Mouse (Mus musculus) intestine, embryonic 15.5 days (tissue): ENCODE results near the gene Ambra1. TPM values are rescaled to one million over a fixed set of nuclear protein-coding genes. Genes with fewer than 3 reads are reported as not detected.

Experiments used
- ATAC-seq: fragments of 200-750 bp; cut with Nextera tagmentation; 2 replicates; pipeline ENCODE4 v1.8.0; 2017; ENCODE audit warnings: moderate TSS enrichment, moderate library complexity
- H3K27ac ChIP-seq: fragments of 300-500 bp; sonication (generic); 2 replicates; pipeline ENCODE4 v1.5.1; 2015; ENCODE audit warnings: mild to moderate bottlenecking, inconsistent platforms
- H3K27me3 ChIP-seq: fragments of 300-500 bp; sonication (generic); replicated peaks from 2 replicates; pipeline ENCODE4 v1.6.1; 2015; ENCODE audit warnings: inconsistent platforms
- H3K36me3 ChIP-seq: fragments of 300-500 bp; sonication (generic); 2 replicates; pipeline ENCODE4 v1.6.1; 2015; ENCODE audit warnings: inconsistent platforms
- H3K4me1 ChIP-seq: fragments of 300-500 bp; sonication (generic); replicated peaks from 2 replicates; pipeline ENCODE4 v1.6.1; 2015; ENCODE audit warnings: inconsistent platforms
- H3K4me2 ChIP-seq: fragments of 300-500 bp; sonication (generic); replicated peaks from 2 replicates; pipeline ENCODE4 v1.6.1; 2015; ENCODE audit warnings: mild to moderate bottlenecking, inconsistent platforms
- H3K4me3 ChIP-seq: fragments of 300-500 bp; sonication (generic); replicated peaks from 2 replicates; pipeline ENCODE4 v1.5.1; 2015; ENCODE audit warnings: inconsistent platforms
- H3K9ac ChIP-seq: fragments of 300-500 bp; sonication (generic); 2 replicates; pipeline ENCODE4 v1.6.1; 2015; ENCODE audit warnings: inconsistent platforms
- H3K9me3 ChIP-seq: fragments of 300-500 bp; sonication (generic); 2 replicates; pipeline ENCODE4 v1.6.1; 2016; ENCODE audit warnings: inconsistent platforms
- WGBS: fragments of 180-500 bp; shearing (Covaris S2); methylation state at CpG from one replicate; pipeline ENCODE4 v1.1.7; 2015; 5-methylcytosine and 5-hydroxymethylcytosine counted together
- polyA plus RNA-seq: library from polyadenylated mRNA; unstranded; fragments of >200 nt; fragmentation: Nextera tagmentation; extraction: Ambion mirVana; gene quantifications from 2 replicates; pipeline ENCODE4 v1.2.1, GENCODE M21; 2015

The Ambra1 gene
- polyA plus RNA-seq, 1 experiment from 2014 or later: 12.5 TPM

DNA sequence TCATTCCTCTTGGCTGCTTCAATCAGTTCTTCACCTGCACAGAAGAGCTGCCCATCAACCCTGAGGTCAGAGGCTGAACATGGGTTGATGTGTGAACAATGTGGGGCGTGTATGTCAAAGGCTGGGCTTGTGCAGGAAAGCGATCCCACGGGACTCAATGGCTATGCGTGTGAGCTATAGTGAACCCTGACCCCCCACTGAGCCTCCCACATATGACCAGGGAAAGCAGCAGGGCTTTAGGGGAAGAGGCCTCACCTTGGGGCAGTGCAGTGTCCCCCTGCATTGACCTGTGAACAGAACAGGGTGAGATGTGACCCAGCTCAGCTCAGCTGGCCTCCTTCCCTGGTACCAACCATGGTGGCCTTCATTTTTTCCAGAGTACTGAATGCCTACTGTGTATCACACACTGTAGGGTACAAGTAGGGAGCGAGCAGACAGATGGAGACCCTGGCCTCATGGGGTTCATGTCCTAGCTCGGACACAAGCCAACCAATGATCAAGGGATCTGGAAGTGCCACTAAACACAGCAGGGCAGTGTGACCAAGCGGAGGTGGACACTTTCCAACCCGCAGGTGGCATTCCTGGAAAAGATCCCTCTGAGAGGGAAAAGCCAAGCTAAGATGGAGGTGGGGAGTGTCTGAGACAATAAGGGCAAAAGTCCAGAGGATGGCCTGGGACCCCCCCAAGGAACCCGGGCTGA lies 205.0 kb downstream of the Ambra1 start:
- no peaks in the 10 kb centered on the region for H3K9me3 ChIP-seq
- 85% methylated on average over 9 of the region's 9 CpGs for WGBS
- no peak overlapping the region for H3K4me2 ChIP-seq
- peaks cover 42% of the 10 kb centered on the region for H3K36me3 ChIP-seq
- no peak overlapping the region for H3K27ac ChIP-seq
- H3K9ac ChIP-seq: no peak overlapping the region
- no peaks in the 10 kb centered on the region for H3K27me3 ChIP-seq
- peaks cover 38% of the 10 kb centered on the region for H3K4me1 ChIP-seq
- no peak overlapping the region for H3K4me3 ChIP-seq
- ATAC-seq: no peak

DNA sequence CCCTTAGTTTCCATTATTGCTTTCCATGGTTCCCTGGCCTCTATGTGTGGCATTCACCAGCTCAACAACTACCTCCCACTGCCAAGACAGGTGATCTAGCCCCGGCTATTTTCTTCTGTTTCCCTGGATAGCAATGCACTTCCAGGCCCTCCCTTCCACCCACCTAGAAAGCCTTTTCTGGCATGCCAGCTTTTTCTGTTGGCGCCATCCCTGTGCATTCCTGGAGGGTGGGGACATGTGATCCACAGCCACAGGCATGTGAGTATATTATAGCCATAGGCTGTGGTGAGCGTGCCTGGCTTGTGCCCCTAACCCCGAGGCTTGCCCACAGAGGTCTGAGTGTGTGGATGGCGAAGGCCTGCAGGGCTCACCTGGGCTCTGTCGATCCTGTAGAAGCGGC lies 206.2 kb downstream of the Ambra1 start:
- peaks cover 51% of the 10 kb centered on the region for H3K36me3 ChIP-seq

DNA sequence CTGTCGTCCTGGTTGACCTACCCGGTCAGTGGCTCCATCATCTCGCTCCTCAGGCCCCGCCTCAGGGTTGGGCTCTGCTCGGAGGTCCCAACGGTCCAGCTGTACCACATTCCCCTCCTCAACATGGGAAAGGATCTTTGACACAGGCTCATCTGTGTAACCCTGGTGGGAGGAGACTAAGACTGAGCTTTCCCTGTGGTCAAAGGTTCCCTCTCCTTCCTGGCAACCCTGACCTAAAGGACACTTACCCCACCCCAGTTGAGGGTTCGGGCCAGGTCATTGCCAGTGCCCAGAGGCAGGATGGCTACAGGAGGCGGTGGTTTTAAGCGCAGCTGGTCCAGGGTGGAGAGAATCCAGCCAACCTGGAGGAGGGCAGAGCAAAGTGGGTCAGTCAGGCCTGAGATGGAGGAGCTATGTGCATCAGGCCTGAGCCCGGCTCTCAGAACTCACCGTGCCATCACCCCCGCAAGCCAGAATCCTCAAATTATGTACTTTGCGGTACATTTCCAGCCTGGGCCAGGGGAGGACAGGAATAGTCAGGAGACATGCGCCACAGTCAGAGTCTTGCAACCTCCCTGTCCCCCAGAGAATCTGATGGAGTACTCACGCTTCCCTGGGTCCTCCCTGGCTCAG lies 209.5 kb downstream of the Ambra1 start:
- no peak overlapping the region for H3K4me3 ChIP-seq
- 84% methylated on average over 15 of the region's 15 CpGs for WGBS
- peaks cover 6% of the 10 kb centered on the region for H3K4me1 ChIP-seq
- H3K9ac ChIP-seq: no peak overlapping the region
- H3K36me3 ChIP-seq: peaks cover 54% of the 10 kb centered on the region
- H3K4me2 ChIP-seq: no peak overlapping the region
- H3K27me3 ChIP-seq: no peaks in the 10 kb centered on the region
- H3K27ac ChIP-seq: no peak overlapping the region
- no peak for ATAC-seq
- no peaks in the 10 kb centered on the region for H3K9me3 ChIP-seq

More for the DNA sequence above, 206.2 kb downstream of the Ambra1 start:
- Histone ChIP-seq H3K4me1 (peaks cover 28% of the 10 kb centered on the region), H3K27ac (no peak overlapping the region), H3K9me3 (no peaks in the 10 kb centered on the region), H3K9ac (no peak overlapping the region), H3K27me3 (no peaks in the 10 kb centered on the region), H3K4me3 (no peak overlapping the region), H3K4me2 (no peak overlapping the region)
- ATAC-seq: no peak
- 92% methylated on average over 7 of the region's 7 CpGs for WGBS

DNA sequence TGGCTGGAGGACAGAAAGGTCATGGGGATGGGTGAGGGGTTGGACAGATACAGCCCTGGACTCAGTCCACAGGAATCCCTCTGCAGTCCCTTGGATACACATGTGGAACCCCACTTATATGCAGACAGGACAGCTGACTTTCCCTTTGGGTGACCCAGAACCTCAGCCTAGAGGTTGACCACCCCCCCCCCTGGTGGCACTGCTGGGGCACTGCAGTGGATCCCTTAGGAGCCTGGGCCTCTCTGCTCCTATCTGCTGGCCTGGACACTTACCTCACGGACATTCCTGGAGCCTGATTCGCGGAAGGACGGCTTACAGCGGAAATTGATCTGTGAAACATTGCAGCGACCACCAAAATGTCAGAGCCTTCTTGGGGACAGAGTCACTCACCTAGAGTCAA lies 212.4 kb downstream of the Ambra1 start:
- Histone ChIP-seq H3K9me3 (no peaks in the 10 kb centered on the region), H3K4me2 (no peak overlapping the region), H3K9ac (no peak overlapping the region), H3K27ac (no peak overlapping the region), H3K27me3 (no peaks in the 10 kb centered on the region), H3K4me3 (no peak overlapping the region), H3K36me3 (peaks cover 38% of the 10 kb centered on the region), H3K4me1 (peaks cover 24% of the 10 kb centered on the region)
- ATAC-seq: no peak
- WGBS: 70% methylated on average over 6 of the region's 6 CpGs

DNA sequence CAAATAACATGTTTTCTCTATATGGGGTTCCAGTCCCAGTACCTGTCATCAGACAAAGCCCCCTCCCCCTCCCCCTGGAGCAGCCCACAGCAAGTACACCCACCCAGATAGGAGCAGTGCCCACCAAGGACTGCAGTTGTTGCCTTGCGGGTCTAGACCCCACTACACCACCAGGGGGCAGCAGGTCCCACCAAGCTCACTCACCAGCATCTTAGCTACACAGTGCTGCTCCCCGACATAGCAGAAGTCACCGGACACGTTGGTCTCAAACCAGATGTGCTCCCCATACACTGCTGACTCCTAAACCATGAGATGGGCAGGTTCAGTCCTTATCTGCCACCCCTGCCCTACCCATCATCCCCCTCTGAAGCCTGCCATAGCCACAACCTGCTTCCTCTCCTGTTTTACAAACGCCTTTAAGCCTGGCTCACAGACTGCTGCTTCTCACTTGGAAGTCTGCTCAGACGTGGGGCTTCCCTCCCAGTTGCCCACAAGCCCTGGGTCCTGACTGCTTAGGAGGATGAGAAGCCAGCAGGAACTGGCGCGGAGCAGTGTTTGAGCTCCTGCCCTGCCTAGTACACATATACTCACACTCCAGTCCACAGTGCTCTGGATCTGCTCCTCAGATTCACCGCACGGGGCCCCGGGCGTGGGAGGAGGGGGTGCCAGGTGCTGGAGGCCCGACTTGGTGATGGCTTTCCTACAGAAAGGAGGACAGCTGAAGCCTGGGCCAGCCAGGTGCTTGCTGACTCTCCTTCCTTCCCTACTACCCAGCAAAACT lies 214.4 kb downstream of the Ambra1 start:
- Histone ChIP-seq H3K4me1 (peaks cover 42% of the 10 kb centered on the region), H3K4me2 (no peak overlapping the region), H3K9me3 (no peaks in the 10 kb centered on the region), H3K27me3 (no peaks in the 10 kb centered on the region), H3K9ac (peak overlapping the region; percentile 5; the same call in 1 of the 2 replicates), H3K36me3 (peaks cover 18% of the 10 kb centered on the region), H3K4me3 (no peak overlapping the region), H3K27ac (no peak overlapping the region)
- WGBS: 43% methylated on average over 13 of the region's 13 CpGs
- ATAC-seq: peak; percentile 60

DNA sequence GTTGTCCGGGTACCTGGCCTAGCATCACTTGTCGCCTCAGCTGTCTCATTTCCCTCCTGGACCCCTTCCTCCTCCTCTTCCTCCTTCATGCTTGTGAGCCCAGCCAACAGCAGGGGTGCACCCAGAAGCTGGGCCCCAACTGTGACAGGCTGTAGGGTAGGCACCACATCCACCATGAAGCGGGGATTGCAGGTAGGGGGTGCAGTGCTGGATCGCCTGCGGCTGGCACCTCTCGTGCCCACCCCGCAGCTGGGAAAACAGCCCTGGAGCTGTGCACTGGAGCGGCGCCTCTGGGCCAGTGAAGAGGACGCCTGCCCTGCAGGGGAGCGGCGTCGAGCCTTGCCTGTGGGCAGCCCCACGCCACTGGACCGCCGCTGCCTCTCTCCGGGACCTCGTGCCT lies 215.5 kb downstream of the Ambra1 start, which contains the start of gene Gm9821:
Gm9821 (plus strand) TSS at position 221 of the 400 bp plus-strand sequence.
- Histone ChIP-seq H3K4me1 (peaks cover 53% of the 10 kb centered on the region), H3K9ac (peak within 1 kb of the TSS; percentile 5; the same call in 1 of the 2 replicates), H3K4me3 (no peak within 1 kb of the TSS), H3K27me3 (no peaks in the 10 kb centered on the region), H3K9me3 (no peaks in the 10 kb centered on the region), H3K36me3 (peaks cover 7% of the 10 kb centered on the region), H3K27ac (no peak within 1 kb of the TSS), H3K4me2 (no peak within 1 kb of the TSS)
- ATAC-seq: no peak
- 92% methylated on average over 18 of the region's 18 CpGs for WGBS

DNA sequence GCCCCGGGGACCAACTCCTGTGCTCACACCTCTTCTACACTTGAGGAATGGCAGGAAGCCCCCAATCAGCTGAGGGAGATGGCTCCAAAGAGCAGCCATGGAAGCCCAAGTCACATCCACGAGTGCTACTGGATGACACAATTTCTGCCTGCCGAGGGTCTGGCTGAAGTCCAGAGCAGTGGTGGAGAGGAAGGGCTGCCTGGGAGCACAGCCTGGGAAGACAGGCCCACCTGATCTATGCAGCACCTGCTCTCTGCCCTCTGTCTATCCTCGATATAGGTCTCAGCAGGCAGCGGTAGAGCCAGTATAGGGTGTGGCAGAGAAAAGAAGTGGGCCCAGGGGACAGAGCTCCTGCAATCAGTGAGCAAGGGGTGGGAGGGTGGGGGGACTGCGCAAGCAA lies 216.9 kb downstream of the Ambra1 start:
- 0 out of 2 replicates have a peak, but pooled peaks cover 1% of the 10 kb centered on the region for H3K36me3 ChIP-seq
- peaks cover 58% of the 10 kb centered on the region for H3K4me1 ChIP-seq
- no peak overlapping the region for H3K27ac ChIP-seq
- no peaks in the 10 kb centered on the region for H3K9me3 ChIP-seq
- WGBS: 41% methylated on average over 6 of the region's 6 CpGs
- no peak overlapping the region for H3K4me3 ChIP-seq
- ATAC-seq: peak; percentile 48
- H3K4me2 ChIP-seq: no peak overlapping the region
- no peak overlapping the region; the same call in 1 of the 2 replicates for H3K9ac ChIP-seq
- no peaks in the 10 kb centered on the region for H3K27me3 ChIP-seq

DNA sequence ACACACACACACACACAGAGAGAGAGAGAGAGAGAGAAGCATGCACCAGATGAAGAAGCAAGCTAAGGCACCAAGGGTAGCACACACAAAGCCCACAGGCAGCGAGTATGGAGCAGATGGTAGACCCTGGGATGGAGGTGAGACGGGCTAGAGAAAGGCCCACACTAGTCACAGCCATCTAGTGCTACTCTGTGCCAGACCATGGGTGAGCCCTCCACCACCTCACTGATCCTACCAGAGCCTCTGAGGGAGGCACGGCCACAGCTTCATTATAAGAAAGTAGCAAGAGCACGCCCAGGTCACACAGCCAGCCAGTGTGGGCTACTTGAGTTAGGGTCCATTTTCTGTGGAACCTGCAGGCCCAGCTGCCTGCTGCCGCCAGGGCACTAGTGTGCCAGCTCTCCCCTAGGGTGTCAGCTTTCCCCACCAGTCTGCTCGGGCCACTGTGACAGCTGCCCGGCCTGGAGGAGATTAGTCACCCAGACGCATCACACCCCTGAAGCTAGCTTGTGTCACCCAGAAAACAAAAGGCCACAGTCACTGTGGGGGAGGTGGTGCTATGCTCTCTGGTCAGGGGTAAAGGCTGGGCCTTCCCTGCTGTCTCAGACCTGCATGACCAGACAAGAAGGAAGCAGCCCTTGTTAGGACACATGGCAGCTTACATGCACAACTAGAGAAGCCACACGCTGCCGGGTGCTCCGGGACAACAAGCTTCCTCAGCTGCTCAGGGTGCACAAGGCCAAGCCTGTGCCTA lies 217.6 kb downstream of the Ambra1 start:
- H3K9me3 ChIP-seq: no peaks in the 10 kb centered on the region
- peak overlapping the region; percentile 45 for H3K27ac ChIP-seq
- ATAC-seq: peak; percentile 34
- 0 out of 2 replicates have a peak overlapping the region, but pooled peaks have one; percentile 0 for H3K9ac ChIP-seq
- peaks cover 58% of the 10 kb centered on the region for H3K4me1 ChIP-seq
- no peaks in the 10 kb centered on the region for H3K36me3 ChIP-seq
- H3K4me2 ChIP-seq: peak overlapping the region; percentile 17; the same call in 1 of the 2 replicates
- WGBS: 60% methylated on average over 11 of the region's 11 CpGs
- no peaks in the 10 kb centered on the region for H3K27me3 ChIP-seq
- no peak overlapping the region for H3K4me3 ChIP-seq

DNA sequence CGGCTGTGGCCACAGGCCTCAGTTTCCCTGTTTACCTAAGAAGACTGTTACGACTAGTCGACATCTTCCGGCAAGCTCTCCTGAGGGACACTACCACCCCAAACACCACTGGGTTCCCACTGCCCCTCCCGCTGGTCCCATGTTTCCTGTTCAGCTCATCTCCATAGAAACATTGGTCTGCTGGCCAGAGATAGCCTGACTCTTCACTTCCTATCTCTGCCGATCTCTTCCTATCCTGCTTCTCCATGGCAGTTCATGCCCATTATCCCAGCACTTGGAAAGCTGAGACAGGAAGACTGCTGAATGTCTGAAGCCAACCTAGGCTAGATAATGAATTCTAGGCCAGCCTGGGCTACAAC lies 218.2 kb downstream of the Ambra1 start:
- Histone ChIP-seq H3K4me2 (peak overlapping the region; percentile 17; the same call in 1 of the 2 replicates), H3K4me1 (peaks cover 58% of the 10 kb centered on the region), H3K27me3 (no peaks in the 10 kb centered on the region), H3K9ac (0 out of 2 replicates have a peak overlapping the region, but pooled peaks have one; percentile 0), H3K36me3 (no peaks in the 10 kb centered on the region), H3K4me3 (no peak overlapping the region), H3K9me3 (no peaks in the 10 kb centered on the region), H3K27ac (0 out of 2 replicates have a peak overlapping the region, but pooled peaks have one; percentile 45)
- ATAC-seq: no peak
- WGBS: 64% methylated on average over 6 of the region's 6 CpGs

DNA sequence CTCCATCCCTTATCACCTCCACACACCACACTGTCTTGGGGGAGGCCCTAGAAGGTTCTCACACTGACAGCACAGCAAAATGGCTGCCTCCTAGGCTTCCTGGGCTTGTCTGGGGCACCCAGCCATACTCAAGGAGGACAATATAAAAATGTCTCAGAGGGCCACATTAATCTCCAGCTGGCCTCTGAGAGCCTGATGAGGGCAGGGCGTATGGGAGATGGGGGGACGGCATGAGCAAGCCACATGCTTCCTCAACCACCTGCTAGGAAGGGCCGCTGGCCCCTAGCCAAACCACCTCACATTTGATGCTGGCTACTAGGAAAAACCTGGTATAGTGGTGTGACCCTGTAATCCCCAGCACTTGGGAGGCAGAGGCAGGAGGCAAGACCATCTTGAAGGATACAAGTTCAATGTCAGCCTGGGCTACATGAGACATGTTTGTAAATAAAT lies 218.9 kb downstream of the Ambra1 start:
- H3K36me3 ChIP-seq: no peaks in the 10 kb centered on the region
- WGBS: 66% methylated on average over 3 of the region's 3 CpGs
- H3K27ac ChIP-seq: no peak overlapping the region; the same call in 1 of the 2 replicates
- no peak overlapping the region for H3K4me2 ChIP-seq
- peaks cover 64% of the 10 kb centered on the region for H3K4me1 ChIP-seq
- H3K27me3 ChIP-seq: no peaks in the 10 kb centered on the region
- H3K4me3 ChIP-seq: no peak overlapping the region
- H3K9me3 ChIP-seq: no peaks in the 10 kb centered on the region
- no peak for ATAC-seq
- H3K9ac ChIP-seq: no peak overlapping the region

DNA sequence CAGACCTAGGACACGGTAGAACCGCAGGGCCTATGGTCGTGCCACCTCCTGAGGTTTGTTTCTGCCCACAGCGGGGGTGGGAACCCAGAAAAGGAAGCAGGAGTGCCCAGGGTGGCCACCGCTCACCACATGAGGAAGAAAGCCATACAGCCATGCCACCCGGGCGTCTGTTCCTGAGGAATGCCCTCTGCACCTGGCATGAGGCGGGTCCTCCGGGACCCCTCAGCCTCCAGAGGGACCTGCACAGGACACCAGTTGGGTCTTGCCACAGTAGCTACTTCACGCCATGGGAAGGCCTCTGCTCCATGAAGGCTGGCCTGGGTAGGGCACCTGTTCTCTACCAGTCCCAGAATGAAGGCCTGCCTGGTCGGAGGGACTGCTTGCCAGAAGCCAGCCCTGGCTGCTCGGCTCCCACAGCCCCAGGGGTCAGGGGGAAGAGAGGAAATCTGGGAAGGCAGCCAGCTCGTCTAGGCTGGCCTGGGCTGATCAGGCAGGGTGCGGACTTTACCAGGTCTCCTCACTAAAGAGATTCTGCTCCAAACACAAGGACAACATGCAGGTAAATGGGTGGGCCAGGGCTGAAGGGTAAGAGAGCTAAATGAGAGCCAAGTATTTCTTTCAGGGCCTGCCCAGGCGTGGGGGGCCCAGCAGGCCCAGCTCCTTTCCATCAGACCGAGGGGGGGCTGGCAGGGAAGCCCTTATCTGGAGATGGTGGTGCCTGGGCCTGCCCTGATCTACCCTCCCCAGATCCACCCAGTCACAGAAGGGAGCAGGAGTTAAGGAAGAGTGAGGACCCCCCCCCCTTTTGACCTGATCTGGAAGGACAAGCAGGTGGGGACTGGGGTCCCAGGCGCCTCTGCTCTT lies 219.7 kb downstream of the Ambra1 start:
- H3K36me3 ChIP-seq: no peaks in the 10 kb centered on the region
- H3K4me2 ChIP-seq: peak overlapping the region; percentile 48
- peaks cover 66% of the 10 kb centered on the region for H3K4me1 ChIP-seq
- H3K27ac ChIP-seq: peak overlapping the region; percentile 75
- H3K27me3 ChIP-seq: no peaks in the 10 kb centered on the region
- peak overlapping the region; percentile 22 for H3K9ac ChIP-seq
- peak; percentile 11 for ATAC-seq
- no peak overlapping the region for H3K4me3 ChIP-seq
- H3K9me3 ChIP-seq: no peaks in the 10 kb centered on the region
- WGBS: 69% methylated on average over 17 of the region's 17 CpGs
